Comparison of ENCODE assay signal across 13 mouse cellular contexts in the genomic region with DNA sequence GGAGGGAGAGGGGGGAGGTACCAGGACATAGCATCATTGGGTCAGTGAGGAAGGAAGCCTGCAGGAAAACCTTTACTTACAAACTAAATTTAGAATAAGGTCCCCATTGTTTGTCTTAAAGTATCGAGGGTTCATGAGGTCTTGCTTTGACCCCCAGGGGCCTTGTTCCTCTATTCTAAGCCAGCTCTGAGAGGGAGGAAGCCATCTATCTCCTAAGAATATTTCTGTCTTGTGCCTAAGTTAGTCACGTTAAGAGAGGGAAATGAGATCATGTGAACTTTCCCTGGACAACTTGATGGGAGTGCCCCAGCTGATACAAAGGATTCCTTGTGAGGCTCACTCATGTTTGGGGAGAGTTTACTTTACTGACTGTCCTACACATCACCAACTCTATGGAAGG.
DNase-seq lines count a peak whose midpoint lies in the region; ATAC-seq and TF ChIP-seq lines count a peak whose summit lies in the region.
"Had no signal": no experiment of that assay in that cellular context is flagged by ENCODE, and none has a peak within 500 bp of the region (broad histone marks: within the 10 kb centered on the region; RNA-seq: fewer than 3 reads in every experiment).

No protein-coding gene starts in this region.

- 39% methylated on average over 2 of the region's 2 CpGs for WGBS in kidney, adult 2 months
- 35% methylated on average over 2 of the region's 2 CpGs for WGBS in kidney, embryonic 14.5 days
- WGBS in heart, embryonic 13.5 days, result 24% methylated on average over 2 of the region's 2 CpGs

- H3K27ac ChIP-seq in kidney, adult 2 months (ENCODE audit: insufficient read depth, low read depth, low read length), result peak overlapping the region; percentile 49
- no peak overlapping the region for H3K27ac ChIP-seq in kidney, embryonic 14.5 days (ENCODE audit: low read depth, low read length)
- H3K27ac ChIP-seq in heart, embryonic 13.5 days (replicated peaks), result peak overlapping the region; percentile 42; the same call in 1 of the 2 replicates
- H3K27ac ChIP-seq: embryonic facial prominence, embryonic 12.5 days; hindbrain, embryonic 10.5 days; liver, embryonic 13.5 days; midbrain, embryonic 10.5 days had no signal

- H3K36me3 ChIP-seq in kidney, adult 2 months (ENCODE audit: control insufficient read depth, insufficient read depth, low read length), result no peaks in the 10 kb centered on the region
- no peaks in the 10 kb centered on the region for H3K36me3 ChIP-seq in kidney, embryonic 14.5 days (ENCODE audit: control insufficient read depth, insufficient read depth, low read length)
- H3K36me3 ChIP-seq in heart, embryonic 13.5 days, result no peaks in the 10 kb centered on the region
- H3K36me3 ChIP-seq: embryonic facial prominence, embryonic 12.5 days; hindbrain, embryonic 10.5 days; liver, embryonic 13.5 days; midbrain, embryonic 10.5 days had no signal

- no peak overlapping the region for H3K4me2 ChIP-seq in kidney, embryonic 14.5 days (replicated peaks; ENCODE audit: low read depth, low read length)
- H3K4me2 ChIP-seq in heart, embryonic 13.5 days, result no peak overlapping the region
- H3K4me2 ChIP-seq: embryonic facial prominence, embryonic 12.5 days; liver, embryonic 13.5 days had no signal

- ATAC-seq in kidney, embryonic 14.5 days (ENCODE audit: low FRiP score, low TSS enrichment), result no peak
- no peak for ATAC-seq in heart, embryonic 13.5 days (ENCODE audit: extremely low read depth, insufficient number of reproducible peaks, low FRiP score, low TSS enrichment)

- no peak for TF ChIP-seq POLR2A in kidney, adult 2 months (IDR thresholded peaks at IDR 0.05; ENCODE audit: low read depth, low read length)

- H3K4me3 ChIP-seq in kidney, adult 2 months (ENCODE audit: insufficient read depth, low read depth, low read length), result no peak overlapping the region
- no peak overlapping the region for H3K4me3 ChIP-seq in kidney, embryonic 14.5 days (ENCODE audit: low read length)
- no peak overlapping the region for H3K4me3 ChIP-seq in heart, embryonic 13.5 days
- H3K4me3 ChIP-seq: embryonic facial prominence, embryonic 12.5 days; hindbrain, embryonic 10.5 days; liver, embryonic 13.5 days; midbrain, embryonic 10.5 days had no signal

- DNase-seq in embryo, embryonic 10 days (ENCODE audit: low spot score), result peak; percentile 24
- no peak for DNase-seq in embryo, embryonic 9.5 days (ENCODE audit: extremely low spot score)
- peak; percentile 86 for DNase-seq in kidney, adult 2 months
- DNase-seq in kidney, postnatal 10 days, result peak; percentile 49
- DNase-seq in layer of hippocampus, adult 9-10 months (ENCODE audit: low spot score), result no peak
- no peak for DNase-seq in right cerebral cortex, postnatal 10 days (ENCODE audit: low spot score in 2 of 2)
- DNase-seq: cerebellum, postnatal 10 days; liver, embryonic 13.5 days had no signal

- H3K9me3 ChIP-seq in kidney, embryonic 14.5 days (ENCODE audit: control insufficient read depth, low read length), result no peaks in the 10 kb centered on the region
- no peaks in the 10 kb centered on the region for H3K9me3 ChIP-seq in heart, embryonic 13.5 days
- H3K9me3 ChIP-seq: embryonic facial prominence, embryonic 12.5 days; hindbrain, embryonic 10.5 days; liver, embryonic 13.5 days; midbrain, embryonic 10.5 days had no signal

- peaks cover 11% of the 10 kb centered on the region; the same call in 1 of the 2 replicates for H3K4me1 ChIP-seq in kidney, adult 2 months (ENCODE audit: control insufficient read depth, insufficient read depth, low read length)
- peaks cover 12% of the 10 kb centered on the region for H3K4me1 ChIP-seq in kidney, embryonic 14.5 days (ENCODE audit: control insufficient read depth, insufficient read depth, low read length)
- peaks cover 24% of the 10 kb centered on the region for H3K4me1 ChIP-seq in heart, embryonic 13.5 days
- H3K4me1 ChIP-seq: liver, embryonic 13.5 days had no signal

- TF ChIP-seq CTCF in kidney, adult 2 months (conservative IDR thresholded peaks at IDR 0.05; ENCODE audit: insufficient read depth, insufficient read length, low read depth, low read length), result no peak

- H3K27me3 ChIP-seq in kidney, adult 2 months (replicated peaks; ENCODE audit: control insufficient read depth, insufficient read depth, low read length), result no peaks in the 10 kb centered on the region; the same call in 1 of the 2 replicates
- H3K27me3 ChIP-seq in kidney, embryonic 14.5 days (ENCODE audit: control insufficient read depth, insufficient read depth, low read length), result no peaks in the 10 kb centered on the region; the same call in 1 of the 2 replicates
- no peaks in the 10 kb centered on the region for H3K27me3 ChIP-seq in heart, embryonic 13.5 days (replicated peaks)
- H3K27me3 ChIP-seq: embryonic facial prominence, embryonic 12.5 days; liver, embryonic 13.5 days had no signal

- H3K9ac ChIP-seq in kidney, embryonic 14.5 days (ENCODE audit: low read depth, low read length), result no peak overlapping the region
- no peak overlapping the region for H3K9ac ChIP-seq in heart, embryonic 13.5 days
- H3K9ac ChIP-seq: embryonic facial prominence, embryonic 12.5 days; liver, embryonic 13.5 days had no signal

Comparison
In these comparisons a context has a peak if more than half of its experiments do, and no peak if none do; other contexts are left out.
1. DNase-seq: peak in embryo, embryonic 10 days (single experiment), kidney, adult 2 months (single experiment) and kidney, postnatal 10 days (single experiment); none in embryo, embryonic 9.5 days (single experiment), layer of hippocampus, adult 9-10 months (single experiment) and right cerebral cortex, postnatal 10 days (0 of 2).